Mouse (Mus musculus) spleen, adult 2 months (tissue): ENCODE data around the gene Desi2. TPM values are rescaled to one million over a fixed set of nuclear protein-coding genes. Genes with fewer than 3 reads are reported as not detected.
"Not testable (repeated sequence)": the region's sequence is repeated elsewhere in the genome, so short reads cannot be mapped to it uniquely, and the experiment has no call there.

Experiments
- DNase-seq, 2 experiments: peaks; one replicate each; pipeline versions ENCODE4 v3.0.0 to v3.0.0-alpha.2; 2012 to 2021; ENCODE audit warnings: low spot score in 2 of 2, low read depth in 1 of 2
- H3K27ac ChIP-seq: fragments of 200-500 bp; 2 replicates; pipeline ENCODE4 v1.5.1; 2012; ENCODE audit warnings: low read length, inconsistent platforms; ENCODE audit not compliant: insufficient read depth
- H3K27me3 ChIP-seq: fragments of 200-500 bp; 2 replicates; pipeline ENCODE4 v1.6.1; 2012; ENCODE audit warnings: mild to moderate bottlenecking, moderate library complexity, low read length, inconsistent platforms; ENCODE audit not compliant: control insufficient read depth, insufficient read depth
- H3K36me3 ChIP-seq: fragments of 200-500 bp; 2 replicates; pipeline ENCODE4 v1.6.1; 2012; ENCODE audit warnings: mild to moderate bottlenecking, low read length, inconsistent platforms; ENCODE audit not compliant: control insufficient read depth, insufficient read depth
- H3K4me1 ChIP-seq: fragments of 200-500 bp; 2 replicates; pipeline ENCODE4 v1.6.1; 2011; ENCODE audit warnings: inconsistent platforms; ENCODE audit not compliant: control insufficient read depth, insufficient read depth, insufficient read length
- H3K4me3 ChIP-seq: fragments of 200-500 bp; 2 replicates; pipeline ENCODE4 v1.5.1; 2011; ENCODE audit warnings: mild to moderate bottlenecking, inconsistent platforms; ENCODE audit not compliant: insufficient read depth, insufficient read length; ENCODE audit errors: extremely low read depth
- CTCF ChIP-seq: fragments of 200-500 bp; IDR thresholded peaks from 2 replicates; pipeline ENCODE4 v1.5.1; 2011; ENCODE audit warnings: mild to moderate bottlenecking, inconsistent platforms; ENCODE audit not compliant: insufficient read depth, insufficient read length, insufficient replicate concordance; ENCODE audit errors: extremely low read depth
- POLR2A ChIP-seq: fragments of 200-500 bp; IDR thresholded peaks from 2 replicates; pipeline ENCODE4 v1.6.1; 2011; ENCODE audit warnings: low read depth, low read length, inconsistent platforms
- WGBS: fragments of 180-500 bp; shearing (Covaris S2); methylation state at CpG from one replicate; pipeline ENCODE4 v1.1.7; 2018; 5-methylcytosine and 5-hydroxymethylcytosine counted together
- polyA plus RNA-seq: library from polyadenylated mRNA; depleted of rRNA; stranded (reverse); fragments of >200 nt; gene quantifications from 2 replicates; pipeline ENCODE4 v1.2.3, GENCODE M21; 2012; rRNA removed

Desi2 gene
- polyA plus RNA-seq, 1 experiment: 4.4 TPM

- no peak overlapping the region for H3K4me3 ChIP-seq
- H3K4me1 ChIP-seq: no peaks in the 10 kb centered on the region
- no peaks in the 10 kb centered on the region; the same call in 1 of the 2 replicates for H3K27me3 ChIP-seq
- no peak overlapping the region for H3K27ac ChIP-seq
- DNase-seq: no peak
- WGBS: 88% methylated on average over 2 of the region's 2 CpGs
- TF ChIP-seq POLR2A: no peak
- TF ChIP-seq CTCF: no peak
- H3K36me3 ChIP-seq: no peaks in the 10 kb centered on the region
Measured at GRCm38 (mm10) chr1:178283946-178284720, 96.9 kb downstream of the Desi2 start.

GRCm38 (mm10) chr1:178287601-178288176, 100.5 kb downstream of the Desi2 start:
- TF ChIP-seq CTCF: no peak
- no peak for TF ChIP-seq POLR2A
- no peaks in the 10 kb centered on the region for H3K27me3 ChIP-seq
- WGBS: 81% methylated on average over 8 of the region's 8 CpGs
- no peak overlapping the region for H3K4me3 ChIP-seq
- no peaks in the 10 kb centered on the region for H3K36me3 ChIP-seq
- no peaks in the 10 kb centered on the region for H3K4me1 ChIP-seq
- DNase-seq: no peak
- no peak overlapping the region for H3K27ac ChIP-seq

DNA sequence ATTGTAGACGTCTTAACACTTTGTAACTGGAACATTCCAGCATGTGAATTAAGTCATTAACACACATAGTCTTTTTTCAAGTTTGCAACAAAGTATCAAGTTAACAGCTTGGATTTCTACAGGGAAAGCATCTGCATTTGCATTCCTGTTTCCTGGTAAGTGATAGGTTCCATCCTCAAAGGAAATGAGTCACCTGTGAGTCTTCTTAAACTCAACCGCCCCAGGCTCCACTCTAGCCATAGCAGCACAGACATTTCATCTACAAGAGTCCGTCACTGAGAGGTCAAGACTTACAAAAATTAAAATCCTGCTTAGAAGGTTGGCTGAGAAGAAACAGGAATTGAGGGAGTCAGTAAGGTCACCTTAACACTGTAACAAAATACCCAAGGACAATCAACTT, 104.5 kb downstream of the Desi2 start:
- DNase-seq: no peak
- Histone ChIP-seq H3K4me1 (no peaks in the 10 kb centered on the region), H3K4me3 (no peak overlapping the region), H3K27me3 (no peaks in the 10 kb centered on the region), H3K36me3 (no peaks in the 10 kb centered on the region), H3K27ac (no peak overlapping the region)
- TF ChIP-seq POLR2A (no peak), CTCF (no peak)
- WGBS: 89% methylated on average over 3 of the region's 3 CpGs

DNA sequence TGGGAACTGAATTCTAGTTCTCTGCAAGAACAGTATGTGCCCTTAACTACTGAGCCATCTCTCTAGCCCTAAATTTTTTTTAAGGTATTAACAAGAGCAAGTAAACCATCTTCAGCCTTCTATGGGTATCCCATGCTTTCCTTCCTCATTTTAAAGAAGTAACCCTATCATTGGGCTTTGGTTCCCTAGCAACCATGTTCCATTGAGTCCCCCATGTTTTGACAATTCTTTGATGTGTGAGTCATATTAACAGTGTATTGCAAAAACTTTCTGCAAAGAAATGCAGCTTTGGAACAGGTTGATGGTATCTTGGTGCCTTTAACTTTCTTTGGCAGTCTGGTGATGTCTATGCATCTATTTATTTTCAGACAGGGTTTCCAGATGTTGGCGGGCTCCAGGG, 106.8 kb downstream of the Desi2 start:
- no peak for TF ChIP-seq CTCF
- no peak for TF ChIP-seq POLR2A
- no peaks in the 10 kb centered on the region for H3K4me1 ChIP-seq
- no peak for DNase-seq
- H3K36me3 ChIP-seq: no peaks in the 10 kb centered on the region
- H3K27me3 ChIP-seq: no peaks in the 10 kb centered on the region
- 92% methylated on average over 1 of the region's 1 CpGs for WGBS
- H3K27ac ChIP-seq: no peak overlapping the region
- H3K4me3 ChIP-seq: no peak overlapping the region

GRCm38 (mm10) chr1:178301261-178301660, 114.0 kb downstream of the Desi2 start:
- H3K27ac ChIP-seq, DNase-seq, H3K4me3 ChIP-seq, H3K27me3 ChIP-seq, H3K4me1 ChIP-seq, H3K36me3 ChIP-seq: not testable (repeated sequence)
- 96% methylated on average over 2 of the region's 2 CpGs for WGBS

DNA sequence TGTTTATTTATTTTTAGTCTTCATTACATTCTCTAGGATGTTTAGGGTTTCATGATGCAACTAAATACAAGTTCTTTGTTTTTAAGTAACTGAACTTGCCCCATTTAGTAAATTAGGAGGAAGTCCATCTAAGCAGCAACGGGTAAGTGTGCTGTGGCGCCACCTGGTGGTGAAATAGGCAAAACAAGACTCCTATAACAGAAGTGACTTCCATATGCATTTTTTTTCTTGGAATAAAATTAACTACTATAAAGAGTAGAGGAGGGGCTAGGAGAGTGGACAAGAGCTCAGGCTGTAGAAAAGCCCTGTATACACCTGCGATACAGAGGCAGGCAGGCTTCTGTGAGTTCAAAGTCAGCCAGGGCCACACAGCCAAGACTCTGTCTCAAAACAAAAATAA, 116.2 kb downstream of the Desi2 start:
- no peaks in the 10 kb centered on the region for H3K36me3 ChIP-seq
- no peaks in the 10 kb centered on the region for H3K4me1 ChIP-seq
- no peak overlapping the region for H3K4me3 ChIP-seq
- WGBS: 27% methylated on average over 3 of the region's 3 CpGs
- no peak overlapping the region for H3K27ac ChIP-seq
- H3K27me3 ChIP-seq: no peaks in the 10 kb centered on the region
- peak; percentile 45 to 65 for DNase-seq
- TF ChIP-seq CTCF (peak; percentile 60; the same call in 1 of the 2 replicates), POLR2A (no peak)

Other genes starting within 250 kb of the Desi2 start
- 0.09 and 0.15 TPM in 2 replicates for gene Catspere2, start 204.0 kb upstream of the Desi2 start, polyA plus RNA-seq
- 3.7 and 4.2 TPM in 2 replicates for gene Cox20, start 131.7 kb downstream of the Desi2 start, polyA plus RNA-seq
- gene Hnrnpu, start 150.4 kb downstream of the Desi2 start, polyA plus RNA-seq: 48.6 and 58.2 TPM in 2 replicates
- gene Efcab2, start 218.7 kb downstream of the Desi2 start, polyA plus RNA-seq: 0.23 and 0.34 TPM in 2 replicates